Mouse (Mus musculus) heart, postnatal 0 days (tissue): ENCODE data around the gene Elavl2.

Experiments
- CTCF ChIP-seq: IDR thresholded peaks from 2 replicates; pipeline ENCODE4 v1.5.1; 2016; ENCODE audit warnings: antibody characterized with exemption, control low read depth, low read depth
- EP300 ChIP-seq: IDR thresholded peaks from 2 replicates; pipeline ENCODE4 v1.6.1; 2016; ENCODE audit warnings: antibody characterized with exemption, low read depth

DNA sequence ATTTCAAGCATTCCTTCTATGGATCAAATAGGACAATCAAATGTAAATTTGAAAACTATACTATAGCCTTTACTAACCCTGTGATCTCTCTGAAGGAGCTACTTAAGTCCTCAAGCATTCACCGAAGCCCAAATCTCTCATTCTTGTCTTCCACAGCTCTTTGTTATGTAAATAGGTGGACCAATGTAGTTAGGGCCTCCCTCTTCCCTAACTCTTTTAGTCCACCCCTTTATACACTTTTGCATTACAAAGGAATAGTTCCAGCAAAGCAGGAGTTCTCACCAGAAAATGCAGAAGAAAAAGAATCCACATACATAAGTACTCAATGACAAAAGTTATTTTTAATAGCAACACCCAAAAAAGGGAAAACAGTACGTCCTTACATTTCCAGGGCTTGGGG, 47.3 kb upstream of the Elavl2 start:
- TF ChIP-seq CTCF: no peak
- TF ChIP-seq EP300: no peak
